Mouse (Mus musculus): Measurements from ENCODE around the gene Galnt4. TPM values are rescaled to one million over a fixed set of nuclear protein-coding genes. Genes with fewer than 3 reads are reported as not detected.

Galnt4 gene
- polyA plus RNA-seq, 1 experiment = 0.02 TPM

DNA sequence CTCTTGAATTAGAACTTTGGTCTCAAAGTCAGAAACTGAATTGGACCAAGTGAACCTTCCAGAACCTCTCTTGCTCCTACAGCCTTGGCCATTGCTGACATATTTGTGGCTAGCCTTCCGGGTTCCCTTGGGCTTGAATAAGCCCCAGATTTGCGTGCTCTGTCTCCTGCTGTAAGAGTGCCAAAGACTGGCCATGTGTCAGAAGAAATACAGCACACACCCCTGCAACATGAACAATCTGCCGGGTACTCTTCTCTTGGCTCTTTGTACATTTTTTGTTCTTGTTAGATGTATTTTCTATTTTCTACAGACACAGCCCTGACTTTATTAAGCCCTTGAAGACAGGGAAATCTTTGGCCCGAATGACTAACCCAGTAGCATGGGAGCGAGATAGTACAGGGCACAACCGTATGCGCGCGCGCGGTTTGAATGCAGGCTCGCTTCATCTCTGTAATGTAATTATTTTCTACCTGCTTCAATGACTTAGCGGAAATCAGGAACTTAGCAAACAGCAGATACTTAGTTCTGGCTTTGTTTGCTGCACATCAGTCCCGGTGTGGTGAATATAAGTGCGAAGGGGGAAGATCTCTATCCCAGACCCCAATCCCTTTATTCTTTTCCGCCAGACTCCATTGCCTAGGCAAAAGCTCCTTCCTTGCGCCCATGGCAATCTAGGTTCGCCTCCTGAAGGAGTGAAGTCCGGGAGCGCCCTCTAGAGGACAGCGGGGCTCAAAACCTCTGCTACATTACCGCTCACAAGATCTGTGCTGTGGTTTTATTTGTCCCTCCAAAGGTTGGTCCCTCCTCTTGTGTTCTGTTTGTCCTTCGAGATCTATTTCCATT is 23.3 kb upstream of the Galnt4 start:
- H3K36me3 ChIP-seq (ENCODE audit: control insufficient read depth) = no peaks in the 10 kb centered on the region
- H3K4me1 ChIP-seq (ENCODE audit: control insufficient read depth) = no peaks in the 10 kb centered on the region
- H3K27me3 ChIP-seq (ENCODE audit: control insufficient read depth) = no peaks in the 10 kb centered on the region
- no peaks in the 10 kb centered on the region for H3K9me3 ChIP-seq (ENCODE audit: control insufficient read depth, low read length)
- TF ChIP-seq TAL1 (IDR thresholded peaks at IDR 0.05; ENCODE audit: low read length) (no peak), GATA1 (IDR thresholded peaks at IDR 0.05; ENCODE audit: low read length) (no peak)
- H3K4me3 ChIP-seq (replicated peaks) = no peak overlapping the region

DNA sequence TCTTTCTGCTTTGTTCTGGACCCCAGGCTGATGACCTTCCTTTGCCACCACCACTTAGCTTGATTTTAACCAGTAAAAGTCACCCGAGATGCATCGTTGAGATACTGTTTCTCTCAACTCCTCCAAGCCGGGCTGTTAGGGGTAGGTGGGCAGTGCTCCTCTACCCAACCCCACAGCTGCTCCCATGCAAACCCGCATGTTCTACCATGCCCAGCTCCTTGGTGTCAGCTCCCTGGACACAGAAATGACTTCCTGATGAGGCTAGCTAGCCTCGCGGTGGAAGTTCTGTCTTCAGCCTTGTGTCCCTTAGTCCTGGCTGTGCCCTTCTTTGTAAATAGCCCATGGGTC is 22.7 kb upstream of the Galnt4 start:
- Histone ChIP-seq H3K27me3 (ENCODE audit: control insufficient read depth) (no peaks in the 10 kb centered on the region), H3K4me3 (replicated peaks) (no peak overlapping the region), H3K9me3 (ENCODE audit: control insufficient read depth, low read length) (no peaks in the 10 kb centered on the region), H3K36me3 (ENCODE audit: control insufficient read depth) (no peaks in the 10 kb centered on the region), H3K4me1 (ENCODE audit: control insufficient read depth) (no peaks in the 10 kb centered on the region)
- TF ChIP-seq GATA1 (IDR thresholded peaks at IDR 0.05; ENCODE audit: low read length) (no peak), TAL1 (IDR thresholded peaks at IDR 0.05; ENCODE audit: low read length) (no peak)

DNA sequence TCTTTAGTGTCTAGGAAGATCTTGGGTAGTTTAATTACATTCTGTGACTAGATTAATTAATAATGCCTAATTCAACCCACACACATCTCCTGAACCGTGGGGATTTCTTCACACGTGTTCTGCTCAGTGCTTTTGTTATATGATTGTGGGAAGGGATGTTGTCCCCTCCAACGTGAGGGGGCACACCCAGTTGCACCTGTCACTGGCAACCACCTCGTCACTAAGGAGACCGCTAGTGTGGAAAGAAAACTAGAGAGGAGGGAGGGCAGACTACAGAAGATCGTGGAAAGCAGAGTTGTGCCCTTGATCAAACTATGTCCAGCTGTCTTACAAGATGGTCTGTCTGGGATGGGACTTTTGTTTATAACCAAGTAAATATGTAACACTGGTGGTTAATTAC is 21.9 kb upstream of the Galnt4 start:
- TF ChIP-seq GATA1 (IDR thresholded peaks at IDR 0.05; ENCODE audit: low read length) (no peak), TAL1 (IDR thresholded peaks at IDR 0.05; ENCODE audit: low read length) (no peak)
- no peaks in the 10 kb centered on the region for H3K27me3 ChIP-seq (ENCODE audit: control insufficient read depth)
- H3K36me3 ChIP-seq (ENCODE audit: control insufficient read depth) = no peaks in the 10 kb centered on the region
- H3K4me3 ChIP-seq (replicated peaks) = no peak overlapping the region
- no peaks in the 10 kb centered on the region for H3K9me3 ChIP-seq (ENCODE audit: control insufficient read depth, low read length)
- H3K4me1 ChIP-seq (ENCODE audit: control insufficient read depth) = no peaks in the 10 kb centered on the region

GRCm38 (mm10) chr10:99089906-99090305 is 18.1 kb upstream of the Galnt4 start:
- Histone ChIP-seq H3K4me3 (replicated peaks) (no peak overlapping the region), H3K36me3 (ENCODE audit: control insufficient read depth) (no peaks in the 10 kb centered on the region), H3K4me1 (ENCODE audit: control insufficient read depth) (no peaks in the 10 kb centered on the region), H3K9me3 (ENCODE audit: control insufficient read depth, low read length) (peaks cover 3% of the 10 kb centered on the region), H3K27me3 (ENCODE audit: control insufficient read depth) (no peaks in the 10 kb centered on the region)
- TF ChIP-seq TAL1 (IDR thresholded peaks at IDR 0.05; ENCODE audit: low read length) (no peak), GATA1 (IDR thresholded peaks at IDR 0.05; ENCODE audit: low read length) (no peak)

DNA sequence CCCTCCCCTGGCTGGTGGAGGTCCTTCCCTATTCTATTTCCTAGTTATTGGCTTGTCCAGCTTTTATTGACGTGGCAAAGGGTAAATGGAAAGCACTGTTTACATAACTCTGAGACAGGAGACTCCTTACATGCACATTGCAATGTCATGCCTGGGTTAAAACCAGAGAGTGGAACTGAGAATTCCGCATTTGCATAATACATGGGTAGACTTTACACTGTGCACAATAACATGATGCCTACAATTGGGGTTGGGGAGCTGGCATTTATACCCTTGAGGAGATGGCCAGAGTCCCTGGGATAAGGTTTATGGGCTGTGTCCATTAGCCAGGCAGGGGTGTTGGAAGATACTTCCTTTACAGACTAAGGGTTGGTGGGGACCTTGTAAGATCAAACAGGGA is 14.6 kb upstream of the Galnt4 start:
- Histone ChIP-seq H3K4me1 (ENCODE audit: control insufficient read depth) (no peaks in the 10 kb centered on the region), H3K27me3 (ENCODE audit: control insufficient read depth) (no peaks in the 10 kb centered on the region), H3K9me3 (ENCODE audit: control insufficient read depth, low read length) (peaks cover 3% of the 10 kb centered on the region), H3K4me3 (replicated peaks) (no peak overlapping the region), H3K36me3 (ENCODE audit: control insufficient read depth) (no peaks in the 10 kb centered on the region)
- TF ChIP-seq GATA1 (IDR thresholded peaks at IDR 0.05; ENCODE audit: low read length) (no peak), TAL1 (IDR thresholded peaks at IDR 0.05; ENCODE audit: low read length) (no peak)

- Histone ChIP-seq H3K9me3 (ENCODE audit: control insufficient read depth, low read length) (peaks cover 3% of the 10 kb centered on the region), H3K4me1 (ENCODE audit: control insufficient read depth) (no peaks in the 10 kb centered on the region), H3K27me3 (ENCODE audit: control insufficient read depth) (no peaks in the 10 kb centered on the region), H3K4me3 (replicated peaks) (no peak overlapping the region), H3K36me3 (ENCODE audit: control insufficient read depth) (no peaks in the 10 kb centered on the region)
- TF ChIP-seq GATA1 (IDR thresholded peaks at IDR 0.05; ENCODE audit: low read length) = no peak
- no peak for TF ChIP-seq TAL1 (IDR thresholded peaks at IDR 0.05; ENCODE audit: low read length)
Measured at GRCm38 (mm10) chr10:99095114-99095513, 12.8 kb upstream of the Galnt4 start.

DNA sequence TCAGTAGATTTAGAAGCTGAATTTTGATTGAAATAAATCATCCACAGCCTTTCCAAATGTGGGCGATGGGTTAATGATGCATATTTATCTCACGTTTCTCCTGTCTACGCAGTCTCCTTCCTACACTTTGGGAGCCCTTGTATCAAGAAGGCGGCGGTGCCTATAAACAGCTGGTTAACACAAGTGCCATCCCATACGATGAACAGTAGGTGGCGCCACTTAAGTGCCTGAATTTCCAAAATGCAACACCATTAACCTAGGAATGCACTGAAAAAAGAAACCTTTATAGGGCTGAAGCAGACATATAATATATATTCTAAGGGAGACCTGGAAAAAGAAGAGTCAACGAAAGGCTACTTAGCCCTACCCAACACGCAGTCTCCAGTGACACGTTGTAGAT is 10.6 kb upstream of the Galnt4 start:
- Histone ChIP-seq H3K27me3 (ENCODE audit: control insufficient read depth) (no peaks in the 10 kb centered on the region), H3K36me3 (ENCODE audit: control insufficient read depth) (no peaks in the 10 kb centered on the region), H3K9me3 (ENCODE audit: control insufficient read depth, low read length) (peaks cover 3% of the 10 kb centered on the region), H3K4me1 (ENCODE audit: control insufficient read depth) (no peaks in the 10 kb centered on the region), H3K4me3 (replicated peaks) (no peak overlapping the region)
- TF ChIP-seq GATA1 (IDR thresholded peaks at IDR 0.05; ENCODE audit: low read length) = no peak
- TF ChIP-seq TAL1 (IDR thresholded peaks at IDR 0.05; ENCODE audit: low read length) = no peak

DNA sequence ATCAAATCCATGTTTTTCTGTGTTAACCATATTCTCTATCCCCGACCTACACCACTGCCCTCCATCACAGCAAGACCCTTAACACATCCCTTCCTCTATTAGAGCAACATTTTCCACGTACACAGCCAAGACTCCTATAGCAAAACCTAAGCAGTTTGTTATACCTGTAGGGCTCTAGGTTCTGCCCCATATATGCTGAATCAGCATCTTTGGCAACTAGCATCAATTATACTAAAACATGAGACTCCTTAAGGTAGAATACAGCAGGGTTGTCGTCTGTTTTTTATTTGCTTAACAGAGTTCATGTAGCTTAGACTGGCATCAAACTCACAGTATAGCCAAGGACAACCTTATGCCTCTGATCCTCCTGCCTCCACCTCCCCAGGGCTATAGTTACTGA is 2.4 kb upstream of the Galnt4 start:
- peaks cover 9% of the 10 kb centered on the region for H3K9me3 ChIP-seq (ENCODE audit: control insufficient read depth, low read length)
- H3K36me3 ChIP-seq (ENCODE audit: control insufficient read depth) = peaks cover 22% of the 10 kb centered on the region
- peak overlapping the region; percentile 94 for H3K4me3 ChIP-seq (replicated peaks)
- no peaks in the 10 kb centered on the region for H3K27me3 ChIP-seq (ENCODE audit: control insufficient read depth)
- peaks cover 33% of the 10 kb centered on the region for H3K4me1 ChIP-seq (ENCODE audit: control insufficient read depth)
- TF ChIP-seq GATA1 (IDR thresholded peaks at IDR 0.05; ENCODE audit: low read length) = no peak
- TF ChIP-seq TAL1 (IDR thresholded peaks at IDR 0.05; ENCODE audit: low read length) = no peak

DNA sequence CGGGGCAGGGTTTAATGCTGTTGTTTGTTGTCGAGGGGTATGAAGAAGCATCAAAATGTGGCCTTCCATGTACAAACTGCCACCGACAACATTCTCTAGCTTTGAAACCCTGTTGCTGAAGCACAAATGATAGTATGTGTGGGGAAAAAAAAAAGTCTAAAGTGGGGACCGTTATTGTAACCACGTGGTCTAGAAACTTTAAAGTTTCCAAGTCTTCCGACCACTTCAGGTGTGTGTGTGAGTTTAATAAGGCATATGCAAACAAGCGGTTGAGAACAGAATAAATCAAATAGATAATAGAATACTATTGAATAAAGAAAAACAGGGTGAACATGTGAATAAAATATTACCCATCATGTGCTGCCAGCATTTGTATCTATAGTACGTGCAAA is 1.7 kb upstream of the Galnt4 start:
- Histone ChIP-seq H3K4me3 (replicated peaks) (peak overlapping the region; percentile 94), H3K9me3 (ENCODE audit: control insufficient read depth, low read length) (peaks cover 9% of the 10 kb centered on the region), H3K4me1 (ENCODE audit: control insufficient read depth) (peaks cover 35% of the 10 kb centered on the region), H3K27me3 (ENCODE audit: control insufficient read depth) (no peaks in the 10 kb centered on the region), H3K36me3 (ENCODE audit: control insufficient read depth) (peaks cover 26% of the 10 kb centered on the region)
- TF ChIP-seq GATA1 (IDR thresholded peaks at IDR 0.05; ENCODE audit: low read length) = no peak
- TF ChIP-seq TAL1 (IDR thresholded peaks at IDR 0.05; ENCODE audit: low read length) = no peak
